Comparison of ENCODE assay signal across 8 mouse cellular contexts in the genomic region with DNA sequence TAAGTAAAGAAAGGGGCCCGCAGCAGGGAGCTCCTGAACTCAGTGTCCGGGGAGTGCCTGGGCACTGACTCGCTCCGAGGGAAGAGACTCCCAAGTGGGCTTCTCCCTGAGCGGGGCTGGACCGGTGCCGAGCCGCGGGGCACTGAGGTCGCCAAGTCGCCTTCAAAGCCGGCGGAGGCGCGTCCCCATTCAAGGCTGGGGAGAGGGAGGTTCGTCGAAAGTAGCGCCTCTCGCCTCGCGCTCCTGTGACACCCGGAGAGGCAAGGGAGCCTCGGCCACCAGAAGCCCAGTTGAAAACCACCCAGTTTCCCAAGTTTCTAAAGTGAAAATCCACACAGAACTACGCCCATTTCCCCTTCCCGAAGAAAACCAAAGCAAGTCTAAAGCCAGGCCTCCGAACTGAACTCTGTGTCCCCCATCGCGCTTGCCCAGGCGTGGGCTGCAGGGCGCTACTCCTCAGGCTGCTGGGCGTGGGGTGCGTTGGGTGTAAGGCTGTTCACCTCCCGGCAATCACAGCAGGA.
DNase-seq lines count a peak whose midpoint lies in the region; ATAC-seq and TF ChIP-seq lines count a peak whose summit lies in the region.

No protein-coding gene starts in this region.

- H3K4me2 ChIP-seq in embryonic facial prominence, embryonic 13.5 days = peak overlapping the region; percentile 74
- H3K4me2 ChIP-seq in heart, embryonic 16.5 days (ENCODE audit: low read depth, low read length) = peak overlapping the region; percentile 92
- H3K4me2 ChIP-seq in midbrain, embryonic 12.5 days (replicated peaks) = peak overlapping the region; percentile 49

- peaks cover 77% of the 10 kb centered on the region for H3K27me3 ChIP-seq in embryonic facial prominence, embryonic 13.5 days
- H3K27me3 ChIP-seq in heart, embryonic 16.5 days (ENCODE audit: control insufficient read depth, insufficient read depth, low read length) = peaks cover 28% of the 10 kb centered on the region
- H3K27me3 ChIP-seq in midbrain, embryonic 12.5 days = peaks cover 84% of the 10 kb centered on the region
- peaks cover 21% of the 10 kb centered on the region for H3K27me3 ChIP-seq in thymus, adult 2 months (ENCODE audit: control insufficient read depth, insufficient read depth, low read length)

- H3K9me3 ChIP-seq in embryonic facial prominence, embryonic 13.5 days = no peaks in the 10 kb centered on the region
- H3K9me3 ChIP-seq in heart, embryonic 16.5 days (replicated peaks; ENCODE audit: control insufficient read depth, low read length) = no peaks in the 10 kb centered on the region
- no peaks in the 10 kb centered on the region for H3K9me3 ChIP-seq in midbrain, embryonic 12.5 days

- H3K36me3 ChIP-seq in embryonic facial prominence, embryonic 13.5 days = no peaks in the 10 kb centered on the region
- H3K36me3 ChIP-seq in heart, embryonic 16.5 days (ENCODE audit: control insufficient read depth, insufficient read depth) = no peaks in the 10 kb centered on the region
- no peaks in the 10 kb centered on the region for H3K36me3 ChIP-seq in midbrain, embryonic 12.5 days
- H3K36me3 ChIP-seq in thymus, adult 2 months (ENCODE audit: control insufficient read depth, insufficient read depth, low read length) = no peaks in the 10 kb centered on the region

- TF ChIP-seq POLR2A in thymus, adult 2 months (IDR thresholded peaks at IDR 0.05; ENCODE audit: control insufficient read depth, extremely low read depth, insufficient read depth, low read length, poor library complexity) = no peak

- DNase-seq in B cell, adult 2 months = peak; percentile 50 to 57
- peak; percentile 59 for DNase-seq in MN1 (ENCODE audit: low spot score)
- DNase-seq in kidney, postnatal 25 days = peak; percentile 41 to 73
- peak; percentile 41 for DNase-seq in thymus, adult 2 months
- DNase-seq in frontal cortex, postnatal 36 days (ENCODE audit: low spot score in 2 of 2) = no peak

- no peak overlapping the region for H3K27ac ChIP-seq in embryonic facial prominence, embryonic 13.5 days
- H3K27ac ChIP-seq in heart, embryonic 16.5 days (ENCODE audit: low read length) = no peak overlapping the region
- no peak overlapping the region for H3K27ac ChIP-seq in midbrain, embryonic 12.5 days (replicated peaks)
- no peak overlapping the region for H3K27ac ChIP-seq in thymus, adult 2 months (ENCODE audit: control insufficient read depth, insufficient read depth, low read length)

- H3K9ac ChIP-seq in embryonic facial prominence, embryonic 13.5 days = peak overlapping the region; percentile 61
- peak overlapping the region; percentile 70 for H3K9ac ChIP-seq in heart, embryonic 16.5 days (ENCODE audit: low read length)
- H3K9ac ChIP-seq in midbrain, embryonic 12.5 days (replicated peaks) = 0 out of 2 replicates have a peak overlapping the region, but pooled peaks have one; percentile 34

- peak overlapping the region; percentile 43 for H3K4me3 ChIP-seq in embryonic facial prominence, embryonic 13.5 days
- H3K4me3 ChIP-seq in heart, embryonic 16.5 days (ENCODE audit: low read length) = peak overlapping the region; percentile 65
- peak overlapping the region; percentile 35 for H3K4me3 ChIP-seq in midbrain, embryonic 12.5 days
- peak overlapping the region; percentile 50 for H3K4me3 ChIP-seq in thymus, adult 2 months (ENCODE audit: control insufficient read depth, insufficient read depth, low read length)

- peaks cover 45% of the 10 kb centered on the region for H3K4me1 ChIP-seq in embryonic facial prominence, embryonic 13.5 days
- H3K4me1 ChIP-seq in heart, embryonic 16.5 days (ENCODE audit: control insufficient read depth, insufficient read depth, low read length) = peaks cover 39% of the 10 kb centered on the region
- peaks cover 49% of the 10 kb centered on the region for H3K4me1 ChIP-seq in midbrain, embryonic 12.5 days
- peaks cover 36% of the 10 kb centered on the region for H3K4me1 ChIP-seq in thymus, adult 2 months (replicated peaks; ENCODE audit: control insufficient read depth, insufficient read depth, low read length)

- ATAC-seq in embryonic facial prominence, embryonic 13.5 days (ENCODE audit: insufficient number of reproducible peaks, insufficient read depth, low FRiP score, low TSS enrichment, low read depth) = no peak
- no peak for ATAC-seq in heart, embryonic 16.5 days (replicated peaks; ENCODE audit: extremely low read depth, insufficient read depth, low FRiP score)
- no peak for ATAC-seq in midbrain, embryonic 12.5 days (ENCODE audit: low FRiP score, low read depth)

- TF ChIP-seq CTCF in thymus, adult 2 months (IDR thresholded peaks at IDR 0.05; ENCODE audit: borderline replicate concordance, control insufficient read depth, extremely low read depth, insufficient read depth, low read length, poor library complexity) = no peak

- WGBS in embryonic facial prominence, embryonic 13.5 days = under 1% methylated on average over 33 of the region's 33 CpGs
- WGBS in heart, embryonic 16.5 days = under 1% methylated on average over 33 of the region's 33 CpGs
- 0% methylated on average over 33 of the region's 33 CpGs for WGBS in midbrain, embryonic 12.5 days
- under 1% methylated on average over 33 of the region's 33 CpGs for WGBS in thymus, adult 2 months

Comparison
In these comparisons a context has a peak if more than half of its experiments do, and no peak if none do; other contexts are left out.
1. DNase-seq: peak in B cell, adult 2 months (2 of 2), MN1 (single experiment), kidney, postnatal 25 days (2 of 2) and thymus, adult 2 months (single experiment); none in frontal cortex, postnatal 36 days (0 of 2).
2. Peak in every context shown above with its lines, with median percentiles within 50 percentile points of each other: H3K4me2 ChIP-seq, H3K4me3 ChIP-seq and H3K9ac ChIP-seq.